Mouse (Mus musculus) hindbrain, embryonic 16.5 days (tissue): ENCODE data around the gene Wdr31. TPM values are rescaled to one million over a fixed set of nuclear protein-coding genes. Genes with fewer than 3 reads are reported as not detected.

Experiments used
- ATAC-seq: fragments of 200-750 bp; cut with Nextera tagmentation; 2 replicates; pipeline ENCODE4 v1.8.0; 2017; ENCODE audit warnings: moderate TSS enrichment, moderate library complexity
- H3K27ac ChIP-seq: fragments of 300-500 bp; sonication (generic); 2 replicates; pipeline ENCODE4 v1.5.1; 2014; ENCODE audit warnings: low read depth, mild to moderate bottlenecking, control low read depth, low read length, moderate library complexity
- H3K27me3 ChIP-seq: fragments of 300-500 bp; sonication (generic); replicated peaks from 2 replicates; pipeline ENCODE4 v1.6.1; 2014; ENCODE audit warnings: low read length; ENCODE audit not compliant: control insufficient read depth, insufficient read depth
- H3K36me3 ChIP-seq: fragments of 300-500 bp; sonication (generic); 2 replicates; pipeline ENCODE4 v1.6.1; 2014; ENCODE audit warnings: mild to moderate bottlenecking, low read length, moderate library complexity, mixed read lengths; ENCODE audit not compliant: control insufficient read depth, insufficient read depth
- H3K4me1 ChIP-seq: fragments of 300-500 bp; sonication (generic); 2 replicates; pipeline ENCODE4 v1.6.1; 2014; ENCODE audit warnings: low read depth, low read length; ENCODE audit not compliant: control insufficient read depth, insufficient read depth
- H3K4me2 ChIP-seq: fragments of 300-500 bp; sonication (generic); 2 replicates; pipeline ENCODE4 v1.6.1; 2014; ENCODE audit warnings: mild to moderate bottlenecking, low read length, control low read depth, moderate library complexity
- H3K4me3 ChIP-seq: fragments of 300-500 bp; sonication (generic); 2 replicates; pipeline ENCODE4 v1.5.1; 2014; ENCODE audit warnings: mild to moderate bottlenecking, low read length, control low read depth, moderate library complexity
- H3K9ac ChIP-seq: fragments of 300-500 bp; sonication (generic); 2 replicates; pipeline ENCODE4 v1.6.1; 2014; ENCODE audit warnings: low read depth, mild to moderate bottlenecking, control low read depth, low read length, moderate library complexity
- H3K9me3 ChIP-seq: fragments of 300-500 bp; sonication (generic); 2 replicates; pipeline ENCODE4 v1.6.1; 2014; ENCODE audit warnings: mild to moderate bottlenecking, low read length, moderate library complexity; ENCODE audit not compliant: control insufficient read depth
- WGBS: fragments of 180-500 bp; shearing (Covaris S2); extraction: QIAGEN DNeasy Blood & Tissue Kit; methylation state at CpG from one replicate; pipeline ENCODE4 v1.1.7; 2014; 5-methylcytosine and 5-hydroxymethylcytosine counted together
- polyA plus RNA-seq: library from polyadenylated mRNA; unstranded; fragments of >200 nt; fragmentation: Nextera tagmentation; extraction: Ambion mirVana; gene quantifications from 2 replicates; pipeline ENCODE4 v1.2.1, GENCODE M21; 2015

The Wdr31 gene
- polyA plus RNA-seq, 1 experiment from 2014 or later, result 16.0 TPM

GRCm38 (mm10) chr4:62515490-62515889 lies 44.8 kb upstream of the Wdr31 start:
- Histone ChIP-seq H3K4me1 (peaks cover 10% of the 10 kb centered on the region), H3K4me3 (no peak overlapping the region), H3K36me3 (peaks cover 12% of the 10 kb centered on the region), H3K27me3 (no peaks in the 10 kb centered on the region), H3K9ac (no peak overlapping the region), H3K27ac (0 out of 2 replicates have a peak overlapping the region, but pooled peaks have one; percentile 24), H3K4me2 (no peak overlapping the region), H3K9me3 (no peaks in the 10 kb centered on the region)
- 75% methylated on average over 3 of the region's 3 CpGs for WGBS
- no peak for ATAC-seq

GRCm38 (mm10) chr4:62514995-62515394 lies 44.3 kb upstream of the Wdr31 start:
- no peaks in the 10 kb centered on the region for H3K27me3 ChIP-seq
- H3K4me3 ChIP-seq, result no peak overlapping the region
- no peak for ATAC-seq
- peaks cover 15% of the 10 kb centered on the region for H3K36me3 ChIP-seq
- no peak overlapping the region for H3K27ac ChIP-seq
- no peak overlapping the region for H3K4me2 ChIP-seq
- peaks cover 8% of the 10 kb centered on the region for H3K4me1 ChIP-seq
- WGBS, result 85% methylated on average over 7 of the region's 7 CpGs
- no peaks in the 10 kb centered on the region for H3K9me3 ChIP-seq
- no peak overlapping the region for H3K9ac ChIP-seq

- H3K27ac ChIP-seq, result no peak overlapping the region
- no peaks in the 10 kb centered on the region for H3K9me3 ChIP-seq
- H3K36me3 ChIP-seq, result peaks cover 24% of the 10 kb centered on the region
- no peak overlapping the region for H3K9ac ChIP-seq
- H3K27me3 ChIP-seq, result no peaks in the 10 kb centered on the region
- no peak for ATAC-seq
- H3K4me1 ChIP-seq, result peaks cover 7% of the 10 kb centered on the region
- WGBS, result 44% methylated on average over 11 of the region's 11 CpGs
- no peak overlapping the region for H3K4me3 ChIP-seq
- H3K4me2 ChIP-seq, result no peak overlapping the region
These were observed 43.4 kb upstream of the Wdr31 start for GRCm38 (mm10) chr4:62513998-62514506.

- no peaks in the 10 kb centered on the region for H3K4me1 ChIP-seq
- H3K36me3 ChIP-seq, result peaks cover 33% of the 10 kb centered on the region
- H3K4me3 ChIP-seq, result no peak overlapping the region
- WGBS, result 89% methylated on average over 11 of the region's 11 CpGs
- no peaks in the 10 kb centered on the region for H3K27me3 ChIP-seq
- 0 out of 2 replicates have a peak overlapping the region, but pooled peaks have one; percentile 17 for H3K9ac ChIP-seq
- H3K4me2 ChIP-seq, result no peak overlapping the region
- ATAC-seq, result no peak
- no peaks in the 10 kb centered on the region for H3K9me3 ChIP-seq
- no peak overlapping the region for H3K27ac ChIP-seq
These were observed 39.2 kb upstream of the Wdr31 start for GRCm38 (mm10) chr4:62509946-62510345.

- H3K4me1 ChIP-seq, result no peaks in the 10 kb centered on the region
- ATAC-seq, result no peak
- no peaks in the 10 kb centered on the region for H3K9me3 ChIP-seq
- no peak overlapping the region for H3K4me3 ChIP-seq
- WGBS, result 89% methylated on average over 5 of the region's 5 CpGs
- no peak overlapping the region for H3K4me2 ChIP-seq
- peaks cover 33% of the 10 kb centered on the region for H3K36me3 ChIP-seq
- no peak overlapping the region for H3K9ac ChIP-seq
- no peak overlapping the region for H3K27ac ChIP-seq
- H3K27me3 ChIP-seq, result no peaks in the 10 kb centered on the region
These were observed 38.1 kb upstream of the Wdr31 start for GRCm38 (mm10) chr4:62508839-62509238.

- no peak overlapping the region for H3K9ac ChIP-seq
- peaks cover 24% of the 10 kb centered on the region for H3K36me3 ChIP-seq
- no peak overlapping the region for H3K4me3 ChIP-seq
- peaks cover 2% of the 10 kb centered on the region; the same call in 1 of the 2 replicates for H3K4me1 ChIP-seq
- WGBS, result 81% methylated on average over 2 of the region's 2 CpGs
- no peak for ATAC-seq
- no peaks in the 10 kb centered on the region for H3K27me3 ChIP-seq
- no peaks in the 10 kb centered on the region for H3K9me3 ChIP-seq
- H3K27ac ChIP-seq, result no peak overlapping the region
- H3K4me2 ChIP-seq, result no peak overlapping the region
These were observed 36.1 kb upstream of the Wdr31 start for GRCm38 (mm10) chr4:62506798-62507197.

- H3K9me3 ChIP-seq, result no peaks in the 10 kb centered on the region
- no peak overlapping the region for H3K9ac ChIP-seq
- peaks cover 8% of the 10 kb centered on the region for H3K4me1 ChIP-seq
- peaks cover 21% of the 10 kb centered on the region for H3K36me3 ChIP-seq
- H3K4me3 ChIP-seq, result no peak overlapping the region
- WGBS, result 89% methylated on average over 3 of the region's 3 CpGs
- H3K27me3 ChIP-seq, result no peaks in the 10 kb centered on the region
- no peak for ATAC-seq
- no peak overlapping the region for H3K4me2 ChIP-seq
- no peak overlapping the region for H3K27ac ChIP-seq
These were observed 35.3 kb upstream of the Wdr31 start for GRCm38 (mm10) chr4:62505991-62506390.

- peaks cover 12% of the 10 kb centered on the region for H3K4me1 ChIP-seq
- 86% methylated on average over 3 of the region's 3 CpGs for WGBS
These were observed 32.8 kb upstream of the Wdr31 start, which contains the start of gene Hdhd3 for GRCm38 (mm10) chr4:62503374-62503970. Gene Hdhd3 (minus strand): TSS chr4:62503467.

GRCm38 (mm10) chr4:62502969-62503368 lies 32.3 kb upstream of the Wdr31 start:
- 80% methylated on average over 7 of the region's 7 CpGs for WGBS
- no peak overlapping the region for H3K27ac ChIP-seq
- no peak overlapping the region for H3K9ac ChIP-seq
- no peak overlapping the region for H3K4me3 ChIP-seq
- no peaks in the 10 kb centered on the region for H3K27me3 ChIP-seq
- H3K9me3 ChIP-seq, result no peaks in the 10 kb centered on the region
- ATAC-seq, result no peak
- peaks cover 14% of the 10 kb centered on the region for H3K36me3 ChIP-seq
- no peak overlapping the region for H3K4me2 ChIP-seq
- H3K4me1 ChIP-seq, result peaks cover 12% of the 10 kb centered on the region

More at GRCm38 (mm10) chr4:62503374-62503970, 32.8 kb upstream of the Wdr31 start, which contains the start of gene Hdhd3:
- peak within 1 kb of the TSS; percentile 82 for H3K4me3 ChIP-seq
- no peaks in the 10 kb centered on the region for H3K27me3 ChIP-seq
- H3K4me2 ChIP-seq, result peak within 1 kb of the TSS; percentile 77
- ATAC-seq, result no peak
- H3K36me3 ChIP-seq, result peaks cover 17% of the 10 kb centered on the region
- no peaks in the 10 kb centered on the region for H3K9me3 ChIP-seq
- H3K27ac ChIP-seq, result peak within 1 kb of the TSS; percentile 68
- peak within 1 kb of the TSS; percentile 88 for H3K9ac ChIP-seq
